Mouse (Mus musculus) lung, adult 2 months (tissue): ENCODE measurements at regions not wholly inside any gene's neighbourhood (a gene's known extent, or its start where the extent isn't known, plus 50 kb on each side); places are given as distances from the start of the nearest gene placed in this dataset.

ENCODE experiments used
- DNase-seq: peaks from one replicate; pipeline ENCODE4 v3.0.0; 2022
- H3K4me1 ChIP-seq: fragments of 200-500 bp; 2 replicates; pipeline ENCODE4 v1.6.1; 2011; ENCODE audit warnings: low read length; ENCODE audit not compliant: control insufficient read depth, insufficient read depth
- H3K4me3 ChIP-seq: fragments of 200-500 bp; replicated peaks from 2 replicates; pipeline ENCODE3; 2011; ENCODE audit warnings: low read depth, mild to moderate bottlenecking, control low read depth, low read length; ENCODE audit errors: extremely low read depth
- CTCF ChIP-seq: fragments of 200-500 bp; IDR thresholded peaks from 2 replicates; pipeline ENCODE4 v1.5.1; 2011; ENCODE audit warnings: mild to moderate bottlenecking, low read length, control low read depth; ENCODE audit not compliant: insufficient read depth
- POLR2A ChIP-seq: fragments of 200-500 bp; IDR thresholded peaks from 2 replicates; pipeline ENCODE4 v1.6.1; 2011; ENCODE audit warnings: low read depth, mild to moderate bottlenecking, control low read depth, low read length, borderline replicate concordance; ENCODE audit errors: extremely low read depth
- WGBS: fragments of 180-500 bp; shearing (Covaris S2); methylation state at CpG from one replicate; pipeline ENCODE4 v1.1.7; 2018; 5-methylcytosine and 5-hydroxymethylcytosine counted together

- no peak for TF ChIP-seq CTCF
- TF ChIP-seq POLR2A, result no peak
- DNase-seq, result no peak
- 78% methylated on average over 5 of the region's 5 CpGs for WGBS
- H3K4me1 ChIP-seq, result no peaks in the 10 kb centered on the region
- no peak overlapping the region for H3K4me3 ChIP-seq
These were observed 159.8 kb upstream of the Irx3 start for GRCm38 (mm10) chr8:91961696-91962095.

- Histone ChIP-seq H3K4me1 (no peaks in the 10 kb centered on the region), H3K4me3 (no peak overlapping the region)
- no peak for TF ChIP-seq POLR2A
- no peak for TF ChIP-seq CTCF
- 69% methylated on average over 6 of the region's 6 CpGs for WGBS
- no peak for DNase-seq
These were observed 153.3 kb upstream of the Irx3 start for GRCm38 (mm10) chr8:91955170-91955569.

- Histone ChIP-seq H3K4me1 (no peaks in the 10 kb centered on the region), H3K4me3 (no peak overlapping the region)
- WGBS, result 95% methylated on average over 4 of the region's 4 CpGs
- no peak for DNase-seq
- TF ChIP-seq CTCF (no peak), POLR2A (no peak)
These were observed 151.1 kb upstream of the Irx3 start for GRCm38 (mm10) chr8:91952981-91953380.

GRCm38 (mm10) chr8:91949110-91949509 is 147.2 kb upstream of the Irx3 start:
- 38% methylated on average over 9 of the region's 9 CpGs for WGBS

GRCm38 (mm10) chr8:91948173-91948940 is 146.5 kb upstream of the Irx3 start:
- DNase-seq, result no peak
- no peaks in the 10 kb centered on the region for H3K4me1 ChIP-seq
- WGBS, result 77% methylated on average over 18 of the region's 18 CpGs
- no peak for TF ChIP-seq CTCF
- TF ChIP-seq POLR2A, result no peak
- no peak overlapping the region for H3K4me3 ChIP-seq

More at GRCm38 (mm10) chr8:91949110-91949509, 147.2 kb upstream of the Irx3 start:
- DNase-seq, result no peak
- Histone ChIP-seq H3K4me1 (no peaks in the 10 kb centered on the region), H3K4me3 (no peak overlapping the region)
- no peak for TF ChIP-seq CTCF

GRCm38 (mm10) chr8:91941005-91941404 is 139.1 kb upstream of the Irx3 start:
- 63% methylated on average over 5 of the region's 5 CpGs for WGBS
- Histone ChIP-seq H3K4me3 (no peak overlapping the region), H3K4me1 (no peaks in the 10 kb centered on the region)
- TF ChIP-seq CTCF (no peak), POLR2A (no peak)
- DNase-seq, result no peak

GRCm38 (mm10) chr8:91937227-91937626 is 135.4 kb upstream of the Irx3 start:
- DNase-seq, result no peak
- Histone ChIP-seq H3K4me3 (no peak overlapping the region), H3K4me1 (no peaks in the 10 kb centered on the region)
- 41% methylated on average over 2 of the region's 2 CpGs for WGBS
- TF ChIP-seq POLR2A, result no peak
- 0 out of 2 replicates have a peak, but pooled peaks have one; percentile 1 for TF ChIP-seq CTCF

- Histone ChIP-seq H3K4me3 (no peak overlapping the region), H3K4me1 (no peaks in the 10 kb centered on the region)
- 89% methylated on average over 4 of the region's 4 CpGs for WGBS
- TF ChIP-seq POLR2A (no peak), CTCF (no peak)
- DNase-seq, result no peak
These were observed 128.7 kb upstream of the Irx3 start for GRCm38 (mm10) chr8:91930520-91930919.

- no peak for DNase-seq
- TF ChIP-seq CTCF, result no peak
- TF ChIP-seq POLR2A, result no peak
- WGBS, result 61% methylated on average over 8 of the region's 8 CpGs
- H3K4me3 ChIP-seq, result no peak overlapping the region
- no peaks in the 10 kb centered on the region for H3K4me1 ChIP-seq
These were observed 124.2 kb upstream of the Irx3 start for GRCm38 (mm10) chr8:91925968-91926524.

- TF ChIP-seq POLR2A (no peak), CTCF (no peak)
- Histone ChIP-seq H3K4me1 (no peaks in the 10 kb centered on the region), H3K4me3 (no peak overlapping the region)
- 89% methylated on average over 4 of the region's 4 CpGs for WGBS
- no peak for DNase-seq
These were observed 122.3 kb upstream of the Irx3 start for GRCm38 (mm10) chr8:91924152-91924551.
